In the genomic region with DNA sequence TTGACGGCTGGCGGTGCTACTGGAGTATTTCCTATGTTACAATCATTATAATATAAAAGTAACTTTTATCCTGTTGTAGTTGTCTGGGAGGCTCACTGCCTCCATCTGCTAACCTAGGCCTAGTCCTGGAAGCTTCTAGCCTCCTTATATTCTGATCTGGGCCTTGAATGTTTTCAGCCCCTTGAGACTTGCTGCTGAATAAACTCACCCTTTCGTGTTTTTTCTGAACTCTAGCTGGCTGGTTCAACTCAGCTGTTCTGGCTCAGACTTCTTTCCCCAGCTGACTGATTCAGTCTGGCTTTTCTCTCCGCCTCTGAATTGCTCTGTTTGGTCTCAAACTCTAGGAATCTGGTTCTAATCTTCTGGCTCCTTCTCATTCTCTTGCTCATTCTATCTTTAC, we compare ENCODE assay signal across 9 mouse cellular contexts. TPM values are rescaled to one million over a fixed set of nuclear protein-coding genes. Genes with fewer than 3 reads are reported as not detected.
A peak's percentile ranks its signal among the peaks of the same experiment; 100 is the strongest.
DNase-seq lines count a peak whose midpoint lies in the region; ATAC-seq and TF ChIP-seq lines count a peak whose summit lies in the region.
"Had no signal": no experiment of that assay in that cellular context is flagged by ENCODE, and none has a peak within 500 bp of the region (broad histone marks: within the 10 kb centered on the region; RNA-seq: fewer than 3 reads in every experiment).

No protein-coding gene starts in this region.

- TF ChIP-seq CTCF in gastrocnemius, adult 2 months (IDR thresholded peaks at IDR 0.05), result no peak

- ATAC-seq in forebrain, embryonic 14.5 days, result no peak
- ATAC-seq in liver, embryonic 13.5 days (ENCODE audit: low read depth), result no peak
- no peak for ATAC-seq in activated CD4-positive, CD25-positive, alpha-beta regulatory T cell, adult 4 months

- DNase-seq in gastrocnemius, adult 2 months, result no peak
- no peak for DNase-seq in gastrocnemius, postnatal 36 days
- DNase-seq in CD4-positive helper T cell, adult 2 months (ENCODE audit: low read depth, low spot score), result peak; percentile 10
- DNase-seq in forebrain, embryonic 14.5 days (ENCODE audit: low spot score), result no peak
- DNase-seq in liver, embryonic 13.5 days, result no peak
- no peak for DNase-seq in right cerebral cortex, postnatal 4 days
- no peak for DNase-seq in spleen, postnatal 4 days (ENCODE audit: low spot score in 2 of 2)
- DNase-seq: B cell, adult 2 months had no signal

- peaks cover 10% of the 10 kb centered on the region for H3K4me1 ChIP-seq in forebrain, embryonic 14.5 days (ENCODE audit: control insufficient read depth, insufficient read depth, low read length)
- peaks cover 23% of the 10 kb centered on the region for H3K4me1 ChIP-seq in liver, embryonic 13.5 days (replicated peaks)

- H3K36me3 ChIP-seq in forebrain, embryonic 14.5 days (ENCODE audit: control insufficient read depth, insufficient read depth, low read length), result peaks cover 30% of the 10 kb centered on the region
- peaks cover 24% of the 10 kb centered on the region for H3K36me3 ChIP-seq in liver, embryonic 13.5 days

- intact Hi-C loops in gastrocnemius, adult 2 months (cut with DNase I), result loop anchor here (5.0 kb wide), 1 partner anchor 137 kb away; no protein-coding TSS in a partner anchor
- intact Hi-C loops in gastrocnemius, postnatal 36 days (cut with DNase I), result no loop called here

- H3K27me3 ChIP-seq in forebrain, embryonic 14.5 days (replicated peaks; ENCODE audit: control insufficient read depth, insufficient read depth, low read length), result no peaks in the 10 kb centered on the region
- H3K27me3 ChIP-seq in liver, embryonic 13.5 days, result no peaks in the 10 kb centered on the region

- 66% methylated on average over 4 of the region's 4 CpGs for WGBS in forebrain, embryonic 14.5 days
- 77% methylated on average over 4 of the region's 4 CpGs for WGBS in liver, embryonic 13.5 days (ENCODE audit: insufficient replicate concordance)

- peak overlapping the region; percentile 94 for H3K4me3 ChIP-seq in gastrocnemius, adult 2 months
- H3K4me3 ChIP-seq in forebrain, embryonic 14.5 days (ENCODE audit: low read depth, low read length), result peak overlapping the region; percentile 62
- H3K4me3 ChIP-seq in liver, embryonic 13.5 days (replicated peaks), result peak overlapping the region; percentile 71

- H3K4me2 ChIP-seq in forebrain, embryonic 14.5 days (ENCODE audit: low read length), result peak overlapping the region; percentile 71
- H3K4me2 ChIP-seq in liver, embryonic 13.5 days, result peak overlapping the region; percentile 75

- H3K9me3 ChIP-seq in forebrain, embryonic 14.5 days (replicated peaks; ENCODE audit: control insufficient read depth, low read length), result no peaks in the 10 kb centered on the region
- no peaks in the 10 kb centered on the region for H3K9me3 ChIP-seq in liver, embryonic 13.5 days (replicated peaks)

- H3K9ac ChIP-seq in forebrain, embryonic 14.5 days (ENCODE audit: low read length), result peak overlapping the region; percentile 81
- peak overlapping the region; percentile 73 for H3K9ac ChIP-seq in liver, embryonic 13.5 days

- peak overlapping the region; percentile 93 for H3K27ac ChIP-seq in gastrocnemius, adult 2 months
- peak overlapping the region; percentile 88; the same call in 1 of the 2 replicates for H3K27ac ChIP-seq in forebrain, embryonic 14.5 days (ENCODE audit: low read depth, low read length)
- H3K27ac ChIP-seq in liver, embryonic 13.5 days, result peak overlapping the region; percentile 25; the same call in 1 of the 2 replicates

RNA-seq across cellular contexts. Expression of a gene that starts 0.9 kb away (rescaled TPM):
- 10 to 100 TPM; 20.4 to 21.8 TPM for total RNA-seq in gastrocnemius, adult 2 months (2021)
- total RNA-seq in gastrocnemius, postnatal 36 days (2021), result 10 to 100 TPM; 19.1 to 20.5 TPM
- polyA plus RNA-seq in forebrain, embryonic 14.5 days (2014; fragmentation: Nextera tagmentation; extraction: Ambion mirVana), result 28.6 and 35.0 TPM in 2 replicates
- polyA plus RNA-seq in liver, embryonic 13.5 days (2015; fragmentation: Nextera tagmentation; extraction: Ambion mirVana), result 7.7 and 8.6 TPM in 2 replicates
- 10 to 100 TPM; 13.7 to 15.9 TPM for polyA plus RNA-seq in activated CD4-positive, CD25-positive, alpha-beta regulatory T cell, adult 4 months (2017; shearing (Covaris generic))

RNA-seq across cellular contexts. Expression of a gene that starts 47.2 kb away (rescaled TPM):
- under 1 TPM; 0.26 to 0.73 TPM for total RNA-seq in gastrocnemius, adult 2 months (2021)
- total RNA-seq in gastrocnemius, postnatal 36 days (2021), result under 1 TPM; 0.12 to 0.18 TPM
- polyA plus RNA-seq in forebrain, embryonic 14.5 days (2014; fragmentation: Nextera tagmentation; extraction: Ambion mirVana), result 2.8 and 3.6 TPM in 2 replicates
- polyA plus RNA-seq in liver, embryonic 13.5 days (2015; fragmentation: Nextera tagmentation; extraction: Ambion mirVana), result not detected in 2 replicates
- not detected for polyA plus RNA-seq in activated CD4-positive, CD25-positive, alpha-beta regulatory T cell, adult 4 months (2017; shearing (Covaris generic))

Comparison
In these comparisons a context has a peak if more than half of its experiments do, and no peak if none do; other contexts are left out.
1. H3K27ac ChIP-seq: peak in every context shown above with its lines; median percentile 93 in gastrocnemius, adult 2 months; 88 in forebrain, embryonic 14.5 days; 25 in liver, embryonic 13.5 days.